Mouse (Mus musculus) hindbrain, postnatal 0 days (tissue): ENCODE data around the gene Cog3. TPM values are rescaled to one million over a fixed set of nuclear protein-coding genes. Genes with fewer than 3 reads are reported as not detected.

Experiments used
- ATAC-seq: fragments of 200-750 bp; cut with Nextera tagmentation; 2 replicates; pipeline ENCODE4 v1.8.0; 2017; ENCODE audit warnings: mild to moderate bottlenecking, moderate TSS enrichment, moderate library complexity
- DNase-seq: peaks from one replicate; pipeline ENCODE4 v3.0.0-alpha.2; 2015; ENCODE audit warnings: low spot score
- H3K27ac ChIP-seq: fragments of 300-500 bp; sonication (generic); 2 replicates; pipeline ENCODE4 v1.5.1; 2014; ENCODE audit warnings: mild to moderate bottlenecking
- H3K27me3 ChIP-seq: fragments of 300-500 bp; sonication (generic); 2 replicates; pipeline ENCODE4 v1.6.1; 2014; ENCODE audit warnings: low read length, mixed read lengths; ENCODE audit not compliant: insufficient read depth
- H3K36me3 ChIP-seq: fragments of 300-500 bp; sonication (generic); 2 replicates; pipeline ENCODE4 v1.6.1; 2014; ENCODE audit warnings: low read length, mixed read lengths; ENCODE audit not compliant: insufficient read depth
- H3K4me1 ChIP-seq: fragments of 300-500 bp; sonication (generic); 2 replicates; pipeline ENCODE4 v1.6.1; 2014; ENCODE audit warnings: antibody characterized with exemption, low read length, mixed read lengths; ENCODE audit not compliant: insufficient read depth
- H3K4me2 ChIP-seq: fragments of 300-500 bp; sonication (generic); 2 replicates; pipeline ENCODE4 v1.6.1; 2014; ENCODE audit warnings: low read depth, mild to moderate bottlenecking, low read length, moderate library complexity, mixed read lengths
- H3K4me3 ChIP-seq: fragments of 300-500 bp; sonication (generic); 2 replicates; pipeline ENCODE4 v1.5.1; 2014; ENCODE audit warnings: low read length
- H3K9ac ChIP-seq: fragments of 300-500 bp; sonication (generic); replicated peaks from 2 replicates; pipeline ENCODE4 v1.6.1; 2014; ENCODE audit warnings: mild to moderate bottlenecking, low read length, moderate library complexity, mixed read lengths
- H3K9me3 ChIP-seq: fragments of 300-500 bp; sonication (generic); 2 replicates; pipeline ENCODE4 v1.6.1; 2016; ENCODE audit warnings: low read length, mixed read lengths
- CTCF ChIP-seq: IDR thresholded peaks from 2 replicates; pipeline ENCODE4 v1.5.1; 2016; ENCODE audit warnings: antibody characterized with exemption, control low read depth, low read depth
- WGBS: fragments of 180-500 bp; shearing (Covaris S2); extraction: QIAGEN DNeasy Blood & Tissue Kit; methylation state at CpG from one replicate; pipeline ENCODE4 v1.1.7; 2014; 5-methylcytosine and 5-hydroxymethylcytosine counted together
- polyA plus RNA-seq: library from polyadenylated mRNA; unstranded; fragments of >200 nt; fragmentation: Nextera tagmentation; extraction: Ambion mirVana; gene quantifications from 2 replicates; pipeline ENCODE4 v1.2.1, GENCODE M21; 2015
- total RNA-seq: library from RNA; depleted of rRNA; stranded (reverse); fragments of >200 nt; gene quantifications from 2 replicates; pipeline ENCODE4 v1.2.3, GENCODE M21; 2014

The Cog3 gene
- total and polyA plus RNA-seq, 2 experiments from 2014 or later, result 12.0 to 21.2 TPM

DNA sequence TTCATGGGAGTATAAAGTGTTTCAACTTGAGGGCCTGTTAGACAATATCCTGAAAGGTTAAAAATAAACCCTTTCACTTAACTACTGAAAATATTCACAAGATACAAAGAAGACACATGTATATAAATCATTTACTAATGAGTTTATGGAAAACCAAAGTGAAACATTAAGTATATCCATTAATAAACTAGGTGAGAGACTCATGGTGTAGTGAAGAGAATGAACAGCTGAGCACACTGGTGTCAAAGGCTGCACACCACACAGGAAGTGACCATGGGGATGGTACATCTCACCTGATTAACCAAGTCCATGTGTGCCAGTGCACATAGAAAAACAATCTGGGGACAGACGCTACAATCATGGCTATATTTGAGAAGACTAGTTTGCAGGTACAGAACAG, 45.3 kb downstream of the Cog3 start:
- TF ChIP-seq CTCF, result no peak
- WGBS, result 95% methylated on average over 1 of the region's 1 CpGs
- Histone ChIP-seq H3K36me3 (peaks cover 21% of the 10 kb centered on the region; the same call in 1 of the 2 replicates), H3K27me3 (no peaks in the 10 kb centered on the region), H3K4me3 (no peak overlapping the region), H3K27ac (no peak overlapping the region), H3K9me3 (no peaks in the 10 kb centered on the region), H3K4me1 (no peaks in the 10 kb centered on the region), H3K9ac (no peak overlapping the region), H3K4me2 (no peak overlapping the region)
- no peak for DNase-seq
- ATAC-seq, result no peak

DNA sequence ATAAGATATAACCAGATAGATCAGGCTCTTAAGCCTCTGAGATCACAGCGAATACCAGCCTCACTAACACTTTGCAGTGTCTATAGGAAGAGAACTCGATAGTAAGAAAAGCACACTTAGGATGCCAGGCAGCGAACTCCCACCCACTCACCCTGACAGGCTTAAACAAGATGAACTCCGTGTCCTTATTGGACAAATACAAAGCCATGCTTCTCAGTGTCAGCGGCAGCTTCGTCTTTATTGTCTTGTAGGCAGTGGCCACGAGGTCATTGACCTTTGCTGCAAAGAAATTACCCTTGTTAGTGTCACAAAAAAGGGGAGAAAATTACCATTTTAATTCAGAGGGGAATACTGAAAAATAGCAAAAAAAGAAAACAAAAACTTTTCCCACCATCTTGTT, 46.5 kb downstream of the Cog3 start:
- DNase-seq, result no peak
- no peak for ATAC-seq
- 26% methylated on average over 7 of the region's 7 CpGs for WGBS
- Histone ChIP-seq H3K4me1 (no peaks in the 10 kb centered on the region), H3K36me3 (peaks cover 26% of the 10 kb centered on the region), H3K9me3 (no peaks in the 10 kb centered on the region), H3K4me3 (no peak overlapping the region), H3K27me3 (no peaks in the 10 kb centered on the region), H3K4me2 (no peak overlapping the region), H3K27ac (no peak overlapping the region), H3K9ac (no peak overlapping the region)
- TF ChIP-seq CTCF, result no peak

DNA sequence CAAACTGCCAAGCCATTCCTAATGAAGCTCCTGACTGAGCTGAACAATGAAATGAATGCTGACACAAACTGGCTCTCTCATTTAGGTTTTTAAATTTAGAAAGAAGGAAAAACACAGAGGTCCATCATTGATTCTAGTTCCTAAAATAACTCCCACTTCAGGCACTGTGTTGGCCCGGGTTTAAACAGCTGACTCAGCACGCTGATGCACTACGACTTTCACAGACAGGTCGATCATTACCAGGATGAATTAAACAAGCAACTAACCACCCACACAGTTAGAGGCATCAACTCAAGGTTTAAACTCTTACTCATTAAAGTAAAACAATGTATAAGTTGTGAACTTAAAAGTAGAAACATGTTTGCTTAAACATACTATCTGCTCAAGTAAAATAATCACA, 47.7 kb downstream of the Cog3 start:
- no peak for DNase-seq
- WGBS, result 80% methylated on average over 4 of the region's 4 CpGs
- H3K4me3 ChIP-seq, result no peak overlapping the region
- no peak overlapping the region for H3K9ac ChIP-seq
- no peak for ATAC-seq
- no peaks in the 10 kb centered on the region for H3K9me3 ChIP-seq
- no peak overlapping the region for H3K27ac ChIP-seq
- H3K27me3 ChIP-seq, result no peaks in the 10 kb centered on the region
- H3K4me1 ChIP-seq, result no peaks in the 10 kb centered on the region
- H3K4me2 ChIP-seq, result no peak overlapping the region
- peaks cover 23% of the 10 kb centered on the region for H3K36me3 ChIP-seq
- TF ChIP-seq CTCF, result no peak

DNA sequence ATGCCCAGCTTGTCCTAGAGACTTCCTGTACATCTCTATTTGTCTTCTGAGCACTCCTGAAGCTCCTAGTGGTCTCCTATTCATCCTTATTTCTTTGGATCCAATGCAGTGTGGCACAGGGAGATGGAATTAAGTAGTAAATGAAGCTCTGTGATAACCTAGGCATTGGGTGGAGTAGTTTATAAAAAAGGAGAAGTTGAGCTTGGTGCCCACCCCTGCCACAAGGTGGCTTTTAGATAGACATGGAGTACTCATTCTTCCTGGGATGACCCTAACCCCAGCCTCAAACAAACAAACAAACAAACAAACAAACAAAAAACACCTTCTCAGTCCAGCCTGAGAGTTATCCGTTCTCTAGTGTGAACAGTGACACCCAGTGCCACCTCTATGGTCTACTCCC, 56.4 kb downstream of the Cog3 start:
- TF ChIP-seq CTCF, result no peak
- no peaks in the 10 kb centered on the region for H3K4me1 ChIP-seq
- no peak for DNase-seq
- no peaks in the 10 kb centered on the region for H3K9me3 ChIP-seq
- H3K9ac ChIP-seq, result no peak overlapping the region
- H3K4me2 ChIP-seq, result no peak overlapping the region
- no peaks in the 10 kb centered on the region for H3K27me3 ChIP-seq
- 91% methylated on average over 1 of the region's 1 CpGs for WGBS
- no peak for ATAC-seq
- 0 out of 2 replicates have a peak, but pooled peaks cover 5% of the 10 kb centered on the region for H3K36me3 ChIP-seq
- H3K4me3 ChIP-seq, result no peak overlapping the region
- H3K27ac ChIP-seq, result no peak overlapping the region

DNA sequence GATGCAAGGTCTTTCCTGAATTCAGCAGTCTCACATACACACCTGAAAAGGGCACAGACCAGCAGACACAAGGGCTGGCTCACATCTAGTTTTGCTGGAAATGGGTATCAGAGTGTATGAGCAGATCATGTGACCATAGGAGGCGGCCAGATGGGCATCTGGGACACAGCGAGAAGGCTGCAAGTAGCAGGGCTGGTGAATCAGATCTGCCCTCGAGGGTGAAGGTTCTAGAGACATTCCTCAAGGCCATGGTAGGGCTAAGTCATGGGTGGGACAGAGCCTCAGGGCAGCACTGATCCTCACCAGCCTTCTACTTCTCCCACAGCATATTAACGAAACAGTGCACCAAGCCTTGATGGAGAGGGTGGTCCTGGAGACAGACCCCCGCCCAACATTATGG, 58.2 kb downstream of the Cog3 start:
- TF ChIP-seq CTCF, result no peak
- H3K27ac ChIP-seq, result no peak overlapping the region
- H3K9me3 ChIP-seq, result no peaks in the 10 kb centered on the region
- H3K4me1 ChIP-seq, result no peaks in the 10 kb centered on the region
- no peak overlapping the region for H3K4me2 ChIP-seq
- H3K9ac ChIP-seq, result no peak overlapping the region
- DNase-seq, result no peak
- 0 out of 2 replicates have a peak, but pooled peaks cover 2% of the 10 kb centered on the region for H3K36me3 ChIP-seq
- WGBS, result 75% methylated on average over 5 of the region's 5 CpGs
- no peak for ATAC-seq
- H3K27me3 ChIP-seq, result no peaks in the 10 kb centered on the region
- no peak overlapping the region for H3K4me3 ChIP-seq

DNA sequence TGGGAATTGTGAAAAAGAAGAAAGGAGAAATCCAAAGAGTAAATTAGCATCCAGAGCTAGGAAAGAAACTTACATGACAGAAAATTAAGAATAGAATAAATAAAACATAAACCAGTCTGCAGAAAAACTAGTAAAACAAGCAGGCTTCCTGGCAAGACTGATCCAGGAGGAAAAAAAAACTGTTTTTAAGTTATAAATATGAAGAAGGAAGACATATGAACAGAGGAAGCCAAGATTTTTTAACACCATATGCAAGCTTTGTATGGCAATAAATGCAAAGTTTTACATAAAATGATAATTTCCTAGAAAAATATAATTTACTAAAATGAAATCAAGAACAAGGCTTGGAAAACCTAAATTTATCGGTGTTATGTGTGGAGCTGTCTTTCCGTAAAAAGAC, 63.9 kb downstream of the Cog3 start:
- no peak for ATAC-seq
- Histone ChIP-seq H3K4me2 (no peak overlapping the region), H3K36me3 (no peaks in the 10 kb centered on the region), H3K27me3 (no peaks in the 10 kb centered on the region), H3K4me3 (no peak overlapping the region), H3K4me1 (no peaks in the 10 kb centered on the region), H3K27ac (no peak overlapping the region), H3K9ac (no peak overlapping the region), H3K9me3 (no peaks in the 10 kb centered on the region)
- no peak for DNase-seq
- 87% methylated on average over 2 of the region's 2 CpGs for WGBS
- no peak for TF ChIP-seq CTCF

DNA sequence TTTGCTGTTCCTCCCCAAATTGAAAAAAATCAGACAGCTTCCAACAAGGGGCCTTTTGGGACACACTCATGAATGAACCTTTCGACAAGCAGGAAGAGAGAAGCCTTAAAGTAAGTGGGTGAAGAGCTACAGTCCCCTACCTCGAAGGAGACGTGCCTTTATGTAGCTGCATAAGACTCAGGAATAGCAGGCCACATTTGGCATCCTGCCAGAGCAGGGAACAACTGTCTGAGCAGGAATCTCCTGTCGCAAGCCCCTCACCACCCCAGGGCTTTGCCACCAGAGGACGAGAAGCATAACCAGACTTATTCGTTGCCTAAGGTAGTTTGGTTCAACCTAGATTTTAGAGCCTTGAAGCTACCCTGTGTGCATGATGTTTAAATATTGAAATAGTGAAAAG, 78.0 kb downstream of the Cog3 start:
- Histone ChIP-seq H3K9ac (no peak overlapping the region), H3K4me1 (no peaks in the 10 kb centered on the region), H3K27me3 (no peaks in the 10 kb centered on the region), H3K4me3 (no peak overlapping the region), H3K4me2 (no peak overlapping the region), H3K36me3 (no peaks in the 10 kb centered on the region), H3K9me3 (no peaks in the 10 kb centered on the region), H3K27ac (no peak overlapping the region)
- no peak for TF ChIP-seq CTCF
- WGBS, result 37% methylated on average over 6 of the region's 6 CpGs
- DNase-seq (peak; percentile 43), ATAC-seq (no peak)
